Mouse (Mus musculus) MEL-GATA-1-ER (cell line): Measurements from ENCODE around the gene Ccdc85c.

Experiments used
- DNase-seq: peaks from one replicate; pipeline ENCODE4 v3.0.0-alpha.2; 2012; ENCODE audit warnings: low read depth; ENCODE audit errors: extremely low read depth

The Ccdc85c gene

DNA sequence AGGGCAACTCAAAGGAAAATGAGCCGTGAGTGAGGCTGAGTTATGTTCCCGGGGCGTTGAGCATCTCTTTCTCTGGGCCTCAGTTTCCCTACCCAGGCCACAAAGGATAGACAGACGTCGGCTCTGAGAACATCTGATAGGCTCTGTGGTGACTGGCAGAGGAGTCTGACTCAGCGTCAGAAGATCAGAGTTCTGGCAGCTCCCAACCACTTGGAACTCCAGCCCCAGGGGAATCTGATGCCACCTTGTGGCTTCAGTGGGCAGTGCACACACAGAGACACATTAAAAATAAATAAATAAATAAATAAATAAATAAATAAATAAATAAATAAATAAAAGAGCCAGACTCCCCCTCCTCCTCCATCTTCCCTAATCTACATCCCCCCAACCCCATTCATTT, 21.8 kb upstream of the Ccdc85c start:
- DNase-seq: no peak

- no peak for DNase-seq
These were observed 19.4 kb upstream of the Ccdc85c start for GRCm38 (mm10) chr12:108294620-108295019.

GRCm38 (mm10) chr12:108292957-108293356, 17.7 kb upstream of the Ccdc85c start:
- DNase-seq: peak; percentile 30

DNA sequence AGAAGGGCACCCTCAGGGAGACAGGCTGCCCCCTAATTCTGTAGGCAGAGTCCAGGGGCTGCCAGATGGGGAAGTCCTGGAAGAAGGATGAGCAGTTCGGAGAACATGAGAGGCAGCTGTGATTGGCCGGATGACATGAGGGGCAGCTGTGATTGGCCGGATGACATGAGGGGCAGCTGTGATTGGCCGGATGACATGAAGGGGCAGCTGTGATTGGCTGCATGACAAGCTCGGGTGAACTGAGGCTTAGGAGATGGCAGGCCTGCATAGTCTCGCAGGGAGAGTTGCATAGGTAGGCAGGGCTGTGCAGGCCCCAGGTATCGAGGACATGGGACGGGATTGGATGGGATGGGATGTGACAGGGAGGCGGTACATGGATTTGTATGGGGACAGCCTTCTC, 17.2 kb upstream of the Ccdc85c start:
- DNase-seq: peak; percentile 31

GRCm38 (mm10) chr12:108288127-108288880, 13.1 kb upstream of the Ccdc85c start:
- DNase-seq: no peak

DNA sequence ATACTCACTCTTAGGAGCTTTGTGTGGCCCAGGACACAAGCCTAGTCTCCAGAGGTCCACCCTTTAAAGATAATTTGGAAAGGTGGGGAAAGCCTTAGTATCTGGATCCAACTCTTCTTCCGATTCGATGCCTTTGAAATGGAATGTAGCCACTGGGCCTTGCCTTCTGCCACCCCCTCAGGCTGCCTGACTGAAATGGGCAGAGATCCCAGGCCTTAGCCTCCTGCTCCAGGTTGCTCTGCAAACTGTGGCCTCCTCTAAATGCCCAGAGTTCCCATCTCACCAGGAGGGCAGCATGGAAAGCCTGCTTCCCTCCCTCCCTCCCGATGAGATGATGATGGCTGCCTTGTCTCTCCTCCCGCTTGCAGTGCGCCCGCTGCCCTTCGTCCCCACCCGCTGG, 11.8 kb upstream of the Ccdc85c start:
- no peak for DNase-seq

DNA sequence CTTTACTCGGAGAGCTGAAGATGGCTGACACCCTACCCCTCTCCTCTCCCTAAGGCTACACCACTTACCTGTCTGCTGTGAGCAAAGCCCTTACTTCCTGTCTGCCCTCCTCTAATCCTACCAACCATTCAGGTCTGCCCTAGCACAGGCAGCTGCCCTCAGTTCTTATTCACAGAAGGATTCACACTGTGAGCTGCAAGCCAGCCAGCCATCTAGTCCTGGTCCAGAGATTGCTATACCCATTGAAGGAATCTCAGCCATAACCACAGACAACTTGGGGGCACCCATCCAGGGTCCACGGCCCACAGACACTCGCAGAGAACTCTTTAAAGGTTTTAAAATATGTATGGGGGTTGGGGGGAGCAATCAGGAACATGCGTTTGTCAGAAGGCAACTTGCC, 11.2 kb upstream of the Ccdc85c start:
- no peak for DNase-seq

DNA sequence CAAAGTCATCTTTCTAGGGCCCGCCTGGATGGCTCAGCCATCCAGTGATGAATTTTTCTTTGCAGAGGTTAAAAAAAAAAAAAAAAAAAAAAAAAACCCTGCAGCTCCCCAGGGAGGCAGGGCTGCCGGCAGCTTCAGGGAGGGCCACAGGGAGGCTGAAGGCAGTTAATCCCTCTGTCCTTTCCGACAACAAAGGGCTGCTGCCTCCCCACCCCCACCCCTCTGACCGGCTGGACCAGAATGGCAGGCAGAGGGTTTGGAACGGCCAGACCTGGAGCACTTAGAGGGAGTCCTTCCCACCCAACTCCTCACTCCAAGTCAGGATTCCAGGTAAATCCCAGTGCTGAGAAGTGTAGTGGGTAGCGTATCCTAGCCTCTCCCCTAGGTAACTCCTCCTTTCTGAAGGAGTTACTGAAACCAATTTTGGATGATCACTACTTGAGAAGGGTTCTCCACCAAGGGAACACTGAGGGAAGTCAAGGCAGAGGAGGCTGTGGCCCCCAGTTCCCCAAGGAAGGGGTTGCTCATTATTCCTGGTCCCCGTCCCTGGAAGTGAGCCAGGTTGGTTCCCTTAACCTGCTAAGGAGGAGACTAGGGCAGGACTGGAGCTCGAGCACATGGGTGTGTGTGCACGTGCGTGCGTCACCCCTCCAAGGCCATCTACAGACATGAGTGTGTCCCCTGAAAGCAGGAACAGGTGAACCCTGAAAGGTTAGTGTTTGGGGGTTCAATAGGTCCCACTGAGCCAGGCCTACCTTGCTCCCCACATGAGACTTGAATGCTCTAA, 10.2 kb upstream of the Ccdc85c start:
- DNase-seq: no peak

DNA sequence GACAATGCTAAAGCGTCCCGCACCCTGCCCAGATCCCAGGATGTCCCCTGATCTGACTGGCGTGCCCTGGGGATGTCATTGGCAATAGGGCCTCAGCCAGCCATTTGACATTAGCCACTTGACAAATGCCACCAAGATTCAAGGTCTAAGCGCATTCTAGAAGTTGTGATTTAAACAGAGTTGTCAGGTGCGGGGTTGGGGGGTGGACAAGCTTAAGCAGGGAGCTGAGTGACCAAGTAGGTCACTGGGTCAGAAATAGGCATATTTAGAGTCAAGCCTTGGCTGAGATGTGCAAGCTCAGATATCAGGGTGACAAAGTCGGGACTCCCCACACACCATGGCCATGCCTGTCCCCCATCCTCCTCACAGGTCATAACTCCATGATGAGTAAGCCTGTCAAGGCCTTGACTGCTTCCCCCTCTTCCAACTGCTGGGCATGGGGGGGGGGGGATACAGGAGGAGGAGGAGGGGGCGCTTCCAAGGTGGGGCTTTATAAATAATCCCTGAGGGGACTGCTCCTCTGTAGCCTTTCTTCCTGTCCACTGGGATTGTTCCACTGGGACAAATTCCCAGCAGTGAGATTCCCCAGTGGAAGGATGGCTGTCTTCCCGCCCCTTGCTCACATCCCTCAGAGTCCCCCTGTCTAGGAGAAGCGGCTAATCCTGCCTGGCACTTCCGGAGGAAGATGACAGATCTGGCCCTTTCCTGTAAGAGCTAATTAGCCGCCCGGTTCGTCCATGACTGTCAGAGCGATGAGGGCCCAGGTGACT, 9.4 kb upstream of the Ccdc85c start:
- no peak for DNase-seq

DNA sequence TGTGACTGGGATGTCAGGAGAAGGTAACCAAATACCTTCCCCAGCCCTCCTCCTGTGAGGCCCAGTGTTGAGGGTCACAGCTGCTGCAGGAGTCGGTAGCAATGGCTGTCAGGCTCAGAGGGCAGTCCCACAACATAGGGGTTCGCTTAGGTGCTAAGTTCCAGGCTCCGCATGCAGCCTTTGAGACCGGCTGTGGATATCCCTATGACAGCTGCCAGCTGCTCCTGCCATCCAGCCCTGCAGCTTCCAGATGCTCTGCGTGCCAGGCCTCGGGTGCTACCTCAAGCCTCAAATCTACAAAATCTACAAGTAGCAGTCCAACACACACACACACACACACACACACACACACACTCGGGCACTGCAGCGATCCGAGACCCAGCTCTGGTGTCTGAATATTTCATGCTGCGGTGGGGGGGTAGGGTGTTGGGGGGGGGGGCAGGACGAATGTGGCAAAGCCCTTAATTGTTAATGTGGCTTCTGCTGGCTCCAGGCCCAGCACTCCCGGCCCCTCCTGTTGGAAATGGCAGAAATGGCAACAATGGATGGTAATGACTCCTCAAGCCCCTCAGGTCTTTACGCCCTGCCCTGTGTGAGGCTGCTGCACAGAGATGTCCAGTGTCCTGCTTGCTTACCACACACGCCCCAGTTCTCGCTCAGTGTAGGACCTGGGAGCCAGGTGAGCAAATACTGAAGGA, 3.1 kb upstream of the Ccdc85c start:
- no peak for DNase-seq

DNA sequence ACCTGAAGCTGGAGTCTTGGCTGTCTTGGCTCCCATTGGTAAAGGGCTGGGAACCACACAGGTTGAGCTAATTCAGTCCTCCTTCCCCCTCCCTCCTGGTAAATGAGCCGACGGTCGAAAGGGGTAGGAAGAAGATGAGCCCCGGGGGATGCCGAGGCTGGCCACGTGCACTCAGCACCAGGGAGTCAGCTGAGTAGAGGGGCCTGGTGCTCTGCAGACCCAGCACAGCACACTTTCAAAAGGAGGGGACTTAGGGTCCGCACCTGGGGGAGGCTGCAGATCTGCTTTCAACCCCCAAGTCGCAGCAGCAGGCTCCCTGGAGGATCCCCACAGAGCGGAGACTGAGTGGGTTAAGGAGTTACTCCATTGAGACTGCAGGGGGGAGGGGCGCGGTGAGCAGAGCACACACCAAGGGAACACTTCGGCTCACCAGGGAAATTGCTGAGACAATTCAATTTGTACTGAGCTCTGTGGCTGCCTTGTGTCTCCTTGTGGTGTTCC, 2.2 kb upstream of the Ccdc85c start:
- no peak for DNase-seq

GRCm38 (mm10) chr12:108275920-108276822, 946 bp upstream of the Ccdc85c start:
- no peak for DNase-seq

DNA sequence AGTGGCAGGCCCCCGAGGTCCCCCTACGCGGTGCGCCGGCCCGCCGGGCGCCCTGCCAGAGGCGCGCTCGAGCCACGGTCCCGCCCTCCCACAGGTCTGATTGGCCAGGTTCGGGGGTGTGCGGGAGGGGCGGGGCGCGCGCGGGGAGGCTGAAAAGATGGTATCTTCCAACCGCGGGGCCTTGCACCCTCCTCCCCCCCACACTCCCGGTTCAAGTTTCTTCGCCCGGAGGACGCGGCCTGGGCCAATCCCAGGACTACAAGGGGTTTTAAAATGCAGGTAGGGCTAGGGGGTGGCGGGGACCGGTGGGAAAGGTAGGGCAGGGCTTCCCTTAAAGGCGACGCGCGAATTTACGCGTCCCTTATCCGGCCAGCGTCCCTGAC, 274 bp upstream of the Ccdc85c start:
- DNase-seq: peak; percentile 66

- no peak for DNase-seq
These were observed 971 bp downstream of the Ccdc85c start for GRCm38 (mm10) chr12:108274313-108274595.

DNA sequence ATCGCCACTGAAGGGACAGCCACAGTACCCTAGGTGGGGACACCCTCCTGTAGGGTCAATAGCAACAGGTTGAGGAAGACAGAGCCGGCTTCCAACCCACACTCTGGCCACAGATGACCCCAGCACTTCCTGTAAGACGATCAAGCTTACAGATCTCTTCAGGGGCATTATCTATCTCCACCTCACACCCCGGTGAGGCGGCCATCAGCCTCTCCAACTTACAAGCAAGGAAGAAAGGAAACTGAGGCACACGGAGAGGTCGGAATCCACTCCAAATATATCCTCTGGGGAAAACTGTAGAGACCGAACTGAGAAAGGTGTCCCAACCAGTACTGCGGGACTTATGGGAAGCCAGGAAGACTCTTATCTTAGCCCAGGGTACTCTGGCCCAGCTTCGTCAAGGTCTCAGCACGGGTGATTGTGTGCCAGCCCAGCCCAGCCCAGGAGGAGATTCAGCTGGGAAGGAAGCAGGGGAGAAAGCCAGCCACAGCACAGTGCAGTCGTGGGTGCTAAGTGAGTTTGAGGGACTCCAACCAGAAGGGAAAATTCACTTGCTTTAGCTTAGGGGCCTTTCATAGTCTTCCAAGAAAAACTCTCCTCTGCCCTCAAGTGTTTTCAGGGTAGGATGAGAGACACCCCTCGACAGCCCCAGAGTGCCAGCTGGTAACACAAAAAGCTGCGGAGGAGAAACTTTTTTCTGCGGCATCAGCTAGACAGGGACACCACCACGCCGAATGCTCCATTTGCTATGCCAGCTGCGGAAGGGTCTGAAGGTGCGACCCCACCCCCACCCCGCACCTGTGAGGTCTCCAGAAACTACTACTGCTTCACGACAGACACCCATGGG, 1.5 kb downstream of the Ccdc85c start:
- DNase-seq: no peak

GRCm38 (mm10) chr12:108272143-108272635, 3.0 kb downstream of the Ccdc85c start:
- DNase-seq: no peak

DNA sequence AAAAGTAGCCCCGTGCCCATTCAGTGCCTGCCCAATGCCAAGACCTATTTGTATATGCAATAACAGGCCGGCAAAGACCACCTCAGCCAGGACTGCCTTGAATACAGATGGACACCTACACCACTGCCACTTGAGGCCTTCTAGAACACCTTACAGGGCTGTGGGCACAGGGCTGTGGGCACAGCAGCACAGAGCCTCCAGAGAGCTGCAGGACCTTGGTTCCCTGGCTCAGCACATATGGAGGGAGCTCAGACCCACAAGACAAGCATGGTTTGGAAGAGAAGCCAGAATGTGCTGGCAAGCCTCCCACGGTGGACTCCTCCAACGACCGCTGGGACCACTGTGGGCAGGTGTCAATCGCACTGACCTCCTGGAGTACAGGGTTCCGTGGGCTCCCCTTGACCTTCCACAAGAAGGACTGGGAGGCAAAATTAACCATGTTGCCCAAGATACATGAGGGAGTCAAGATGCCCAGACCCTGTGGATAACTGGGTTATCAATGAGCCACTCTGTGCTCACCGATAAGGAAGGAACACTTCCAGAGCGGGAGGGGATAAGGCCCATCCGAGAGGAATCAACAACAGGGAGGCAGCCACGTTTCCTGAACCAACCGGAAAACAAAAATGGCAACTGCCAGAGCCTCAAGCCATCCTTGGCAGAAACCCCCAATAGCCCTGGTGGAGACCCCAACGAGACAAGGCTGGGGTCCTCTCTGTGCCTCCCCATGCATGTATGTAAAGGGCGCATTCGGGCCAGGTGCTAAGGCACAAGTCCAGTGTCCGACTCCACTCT, 3.7 kb downstream of the Ccdc85c start:
- no peak for DNase-seq

- no peak for DNase-seq
These were observed 4.8 kb downstream of the Ccdc85c start for GRCm38 (mm10) chr12:108270240-108270919.
